Mouse (Mus musculus): Measurements from ENCODE around the gene Pqbp1. TPM values are rescaled to one million over a fixed set of nuclear protein-coding genes. Genes with fewer than 3 reads are reported as not detected.

Gene Pqbp1
- polyA plus RNA-seq, 1 experiment, result 197 TPM

- TF ChIP-seq GATA1 (IDR thresholded peaks at IDR 0.05; ENCODE audit: low read length), result no peak
Measured at GRCm38 (mm10) chrX:7904441-7904840, 5.4 kb upstream of the Pqbp1 start.

GRCm38 (mm10) chrX:7898211-7898610 lies 858 bp downstream of the Pqbp1 start:
- TF ChIP-seq GATA1 (IDR thresholded peaks at IDR 0.05; ENCODE audit: low read length), result no peak

GRCm38 (mm10) chrX:7883841-7884567 lies 15.1 kb downstream of the Pqbp1 start, which contains the start of gene Slc35a2:
Gene Slc35a2 (plus strand): TSS chrX:7884028.
- no peak for TF ChIP-seq GATA1 (IDR thresholded peaks at IDR 0.05; ENCODE audit: low read length)

GRCm38 (mm10) chrX:7879819-7880218 lies 19.2 kb downstream of the Pqbp1 start:
- TF ChIP-seq GATA1 (IDR thresholded peaks at IDR 0.05; ENCODE audit: low read length), result no peak

- no peak for TF ChIP-seq GATA1 (IDR thresholded peaks at IDR 0.05; ENCODE audit: low read length)
Measured at GRCm38 (mm10) chrX:7878495-7878894, 20.6 kb downstream of the Pqbp1 start.

GRCm38 (mm10) chrX:7878007-7878419 lies 21.1 kb downstream of the Pqbp1 start, which contains the start of gene Pim2:
Gene Pim2 (plus strand): TSS chrX:7878262.
- TF ChIP-seq GATA1 (IDR thresholded peaks at IDR 0.05; ENCODE audit: low read length), result no peak

GRCm38 (mm10) chrX:7869826-7870225 lies 29.2 kb downstream of the Pqbp1 start:
- no peak for TF ChIP-seq GATA1 (IDR thresholded peaks at IDR 0.05; ENCODE audit: low read length)

GRCm38 (mm10) chrX:7868506-7868905 lies 30.6 kb downstream of the Pqbp1 start:
- TF ChIP-seq GATA1 (IDR thresholded peaks at IDR 0.05; ENCODE audit: low read length), result no peak

- TF ChIP-seq GATA1 (IDR thresholded peaks at IDR 0.05; ENCODE audit: low read length), result no peak
Measured at GRCm38 (mm10) chrX:7867141-7867540, 31.9 kb downstream of the Pqbp1 start.

- no peak for TF ChIP-seq GATA1 (IDR thresholded peaks at IDR 0.05; ENCODE audit: low read length)
Measured at GRCm38 (mm10) chrX:7865786-7866185, 33.3 kb downstream of the Pqbp1 start.

- no peak for TF ChIP-seq GATA1 (IDR thresholded peaks at IDR 0.05; ENCODE audit: low read length)
Measured at GRCm38 (mm10) chrX:7865343-7865742, 33.7 kb downstream of the Pqbp1 start.

- TF ChIP-seq GATA1 (IDR thresholded peaks at IDR 0.05; ENCODE audit: low read length), result no peak
Measured at GRCm38 (mm10) chrX:7864551-7864950, 34.5 kb downstream of the Pqbp1 start.

- TF ChIP-seq GATA1 (IDR thresholded peaks at IDR 0.05; ENCODE audit: low read length), result no peak
Measured at GRCm38 (mm10) chrX:7863181-7863580, 35.9 kb downstream of the Pqbp1 start.

- TF ChIP-seq GATA1 (IDR thresholded peaks at IDR 0.05; ENCODE audit: low read length), result no peak
Measured at GRCm38 (mm10) chrX:7859191-7859753, 39.8 kb downstream of the Pqbp1 start.

- no peak for TF ChIP-seq GATA1 (IDR thresholded peaks at IDR 0.05; ENCODE audit: low read length)
Measured at GRCm38 (mm10) chrX:7854578-7854977, 44.5 kb downstream of the Pqbp1 start.

- no peak for TF ChIP-seq GATA1 (IDR thresholded peaks at IDR 0.05; ENCODE audit: low read length)
Measured at GRCm38 (mm10) chrX:7847845-7848244, 51.2 kb downstream of the Pqbp1 start.

Other genes starting within 250 kb of the Pqbp1 start
- gene Prickle3, start 242.0 kb downstream of the Pqbp1 start, polyA plus RNA-seq (2012), result not detected in 2 replicates
- 8.9 and 13.9 TPM in 2 replicates for gene Plp2, start 227.9 kb downstream of the Pqbp1 start, polyA plus RNA-seq (2012)
- gene Magix, start 218.0 kb downstream of the Pqbp1 start, polyA plus RNA-seq (2012), result not detected in 2 replicates
- gene Gpkow, start 202.1 kb downstream of the Pqbp1 start, polyA plus RNA-seq (2012), result 6.1 and 9.3 TPM in 2 replicates
- 14.2 and 17.0 TPM in 2 replicates for gene Wdr45, start 184.9 kb downstream of the Pqbp1 start, polyA plus RNA-seq (2012)
- 1.5 and 4.7 TPM in 2 replicates for gene Gm45208, start 177.0 kb downstream of the Pqbp1 start, polyA plus RNA-seq (2012)
- gene Praf2, start 170.8 kb downstream of the Pqbp1 start, polyA plus RNA-seq (2012), result 9.2 and 10.4 TPM in 2 replicates
- 9.6 and 11.4 TPM in 2 replicates for gene Ccdc120, start 148.4 kb downstream of the Pqbp1 start, polyA plus RNA-seq (2012)
- 36.2 and 43.7 TPM in 2 replicates for gene Tfe3, start 136.7 kb downstream of the Pqbp1 start, polyA plus RNA-seq (2012)
- 23.3 and 28.3 TPM in 2 replicates for gene Gripap1, start 109.5 kb downstream of the Pqbp1 start, polyA plus RNA-seq (2012)
- 0.22 and 0.31 TPM in 2 replicates for gene Kcnd1, start 77.0 kb downstream of the Pqbp1 start, polyA plus RNA-seq (2012)
- gene Otud5, start 57.9 kb downstream of the Pqbp1 start, polyA plus RNA-seq (2012), result 71.5 and 82.8 TPM in 2 replicates
- 14.2 and 14.5 TPM in 2 replicates for gene Pim2, start 21.0 kb downstream of the Pqbp1 start, polyA plus RNA-seq (2012)
- 60.7 and 69.5 TPM in 2 replicates for gene Slc35a2, start 15.2 kb downstream of the Pqbp1 start, polyA plus RNA-seq (2012)
- gene Timm17b, start 88 bp upstream of the Pqbp1 start, polyA plus RNA-seq (2012), result 129 and 177 TPM in 2 replicates
- not detected in 2 replicates for gene Gm10491, start 8.6 kb upstream of the Pqbp1 start, polyA plus RNA-seq (2012)
- not detected in 2 replicates for gene Gm10490, start 10.3 kb upstream of the Pqbp1 start, polyA plus RNA-seq (2012)
- not detected in 2 replicates for gene Pcsk1n, start 20.6 kb upstream of the Pqbp1 start, polyA plus RNA-seq (2012)
- not detected in 2 replicates for gene Eras, start 29.3 kb upstream of the Pqbp1 start, polyA plus RNA-seq (2012)
- gene Hdac6, start 48.6 kb upstream of the Pqbp1 start, polyA plus RNA-seq (2012), result 2.6 and 3.2 TPM in 2 replicates
- gene Gata1, start 78.8 kb upstream of the Pqbp1 start, polyA plus RNA-seq (2012), result 1,486 and 2,392 TPM in 2 replicates
- not detected in 2 replicates for gene Glod5, start 119.2 kb upstream of the Pqbp1 start, polyA plus RNA-seq (2012)
- 19.8 and 22.2 TPM in 2 replicates for gene Suv39h1, start 175.5 kb upstream of the Pqbp1 start, polyA plus RNA-seq (2012)
- gene Was, start 191.2 kb upstream of the Pqbp1 start, polyA plus RNA-seq (2012), result 177 and 230 TPM in 2 replicates
- 39.6 and 40.4 TPM in 2 replicates for gene Wdr13, start 233.6 kb upstream of the Pqbp1 start, polyA plus RNA-seq (2012)
- 55.5 and 225 TPM in 2 replicates for gene Rbm3, start 246.6 kb upstream of the Pqbp1 start, polyA plus RNA-seq (2012)

Data from G1E-ER4 (cell line).